Mouse (Mus musculus) left cerebral cortex, adult 11 months (tissue): Measurements from ENCODE around the gene B020011L13Rik.
"Not testable (repeated sequence)": the region's sequence is repeated elsewhere in the genome, so short reads cannot be mapped to it uniquely, and the experiment has no call there.

Source experiments
- DNase-seq: peaks from one replicate; pipeline ENCODE4 v3.0.0; 2022; ENCODE audit warnings: low spot score

B020011L13Rik gene

DNA sequence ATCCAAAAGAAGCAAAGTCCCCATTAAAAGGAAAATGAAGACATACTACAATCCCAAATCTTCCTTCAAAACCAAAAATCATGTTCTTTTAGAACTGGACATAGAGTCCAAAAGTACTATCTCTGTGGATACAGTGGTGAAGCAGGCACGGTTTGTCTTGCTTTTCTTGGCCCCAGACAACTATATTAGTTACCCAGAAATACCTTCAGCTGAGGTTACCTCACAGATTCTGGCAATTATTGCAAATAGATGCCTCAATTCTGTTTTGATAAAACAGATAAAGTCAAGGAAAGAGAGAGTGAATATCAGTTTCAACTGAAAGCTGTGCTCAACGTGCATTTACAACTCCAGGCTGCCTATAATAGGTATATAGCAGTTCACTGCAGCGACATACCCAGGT, at the start of gene B020011L13Rik:
Gene B020011L13Rik, plus strand, starts transcription at position 301 of the 400 bp plus-strand sequence.
- DNase-seq: not testable (repeated sequence)

- not testable (repeated sequence) for DNase-seq
Measured at GRCm38 (mm10) chr1:117816271-117816670, 35.3 kb downstream of the B020011L13Rik start.

DNA sequence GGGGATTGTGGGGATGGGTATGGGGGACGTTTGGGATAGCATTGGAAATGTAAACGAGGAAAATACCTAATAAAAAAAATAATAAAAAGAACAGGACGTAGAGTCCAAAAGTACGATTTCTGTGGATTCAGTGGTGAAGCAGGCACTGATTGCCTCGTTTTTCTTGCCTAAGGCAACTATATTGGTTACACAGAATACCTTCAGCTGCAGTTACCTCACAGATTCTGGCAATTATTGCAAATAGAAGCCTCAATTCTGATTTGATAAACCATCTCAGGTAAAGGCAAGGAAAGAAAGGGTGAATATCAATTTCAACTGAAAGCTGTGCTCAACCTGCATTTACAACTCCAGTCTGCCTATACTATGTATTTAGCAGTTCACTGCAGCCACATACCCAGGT, 48.8 kb downstream of the B020011L13Rik start, which contains the start of gene Gm28360:
Gene Gm28360, plus strand, starts transcription at position 301 of the 400 bp plus-strand sequence.
- not testable (repeated sequence) for DNase-seq

GRCm38 (mm10) chr1:117851718-117852117, 70.8 kb downstream of the B020011L13Rik start:
- not testable (repeated sequence) for DNase-seq
